Mouse (Mus musculus) midbrain, embryonic 10.5 days (tissue): ENCODE data around the gene Olfr694. TPM values are rescaled to one million over a fixed set of nuclear protein-coding genes. Genes with fewer than 3 reads are reported as not detected.

Experiments used
- DNase-seq: peaks from one replicate; pipeline ENCODE4 v3.0.0-alpha.2; 2017; ENCODE audit warnings: low spot score
- H3K27ac ChIP-seq: fragments of 300-500 bp; sonication (generic); replicated peaks from 2 replicates; pipeline ENCODE4 v1.5.1; 2016; ENCODE audit warnings: mild to moderate bottlenecking
- H3K27me3 ChIP-seq: fragments of 300-500 bp; sonication (generic); 2 replicates; pipeline ENCODE4 v1.6.1; 2016; ENCODE audit warnings: low read depth, mild to moderate bottlenecking; ENCODE audit not compliant: poor library complexity, severe bottlenecking
- H3K36me3 ChIP-seq: fragments of 300-500 bp; sonication (generic); 2 replicates; pipeline ENCODE4 v1.6.1; 2016; ENCODE audit warnings: mild to moderate bottlenecking, moderate library complexity
- H3K4me1 ChIP-seq: fragments of 300-500 bp; sonication (generic); 2 replicates; pipeline ENCODE4 v1.6.1; 2016
- H3K4me3 ChIP-seq: fragments of 300-500 bp; sonication (generic); 2 replicates; pipeline ENCODE4 v1.5.1; 2016; ENCODE audit warnings: mild to moderate bottlenecking, moderate library complexity
- H3K9me3 ChIP-seq: fragments of 300-500 bp; sonication (generic); replicated peaks from 2 replicates; pipeline ENCODE4 v1.6.1; 2016; ENCODE audit warnings: mild to moderate bottlenecking
- WGBS: fragments of 180-500 bp; shearing (Covaris S2); methylation state at CpG from one replicate; pipeline ENCODE4 v1.1.7; 2016; 5-methylcytosine and 5-hydroxymethylcytosine counted together
- polyA plus RNA-seq: library from polyadenylated mRNA; unstranded; fragments of >200 nt; fragmentation: Nextera tagmentation; extraction: Ambion mirVana; gene quantifications from 2 replicates; pipeline ENCODE4 v1.2.1, GENCODE M21; 2016

Olfr694 gene
- polyA plus RNA-seq, 1 experiment from 2014 or later, result not detected

GRCm38 (mm10) chr7:106645261-106645660 is 46.4 kb downstream of the Olfr694 start:
- WGBS, result 84% methylated on average over 1 of the region's 1 CpGs

GRCm38 (mm10) chr7:106644222-106644870 is 47.3 kb downstream of the Olfr694 start:
- no peaks in the 10 kb centered on the region for H3K9me3 ChIP-seq
- DNase-seq, result no peak
- H3K27me3 ChIP-seq, result no peaks in the 10 kb centered on the region
- H3K36me3 ChIP-seq, result no peaks in the 10 kb centered on the region
- no peak overlapping the region for H3K27ac ChIP-seq
- 78% methylated on average over 3 of the region's 3 CpGs for WGBS
- H3K4me3 ChIP-seq, result no peak overlapping the region
- H3K4me1 ChIP-seq, result no peaks in the 10 kb centered on the region

More at GRCm38 (mm10) chr7:106645261-106645660, 46.4 kb downstream of the Olfr694 start:
- Histone ChIP-seq H3K9me3 (no peaks in the 10 kb centered on the region), H3K27me3 (no peaks in the 10 kb centered on the region), H3K27ac (no peak overlapping the region), H3K4me1 (no peaks in the 10 kb centered on the region), H3K36me3 (no peaks in the 10 kb centered on the region), H3K4me3 (no peak overlapping the region)
- no peak for DNase-seq

DNA sequence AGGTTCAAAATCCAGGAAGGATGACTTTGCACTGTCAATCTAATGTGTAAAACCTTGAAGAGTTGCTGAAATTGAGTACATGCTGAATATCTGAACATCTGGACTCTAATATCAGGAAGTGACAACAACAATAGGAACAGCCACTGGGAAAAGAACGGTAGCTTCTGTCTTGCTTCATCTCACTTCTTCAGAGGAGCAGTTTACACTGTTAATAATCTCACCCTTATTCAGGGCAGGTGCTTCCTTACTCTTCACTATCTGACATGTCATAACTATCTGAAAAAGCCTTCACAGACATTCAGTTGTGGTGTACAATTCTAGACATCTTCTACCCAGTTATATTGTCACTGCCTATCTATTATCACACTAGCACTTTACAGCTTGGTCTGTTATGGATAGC is 50.8 kb downstream of the Olfr694 start:
- no peaks in the 10 kb centered on the region for H3K36me3 ChIP-seq
- no peaks in the 10 kb centered on the region for H3K9me3 ChIP-seq
- no peak overlapping the region for H3K27ac ChIP-seq
- H3K4me1 ChIP-seq, result no peaks in the 10 kb centered on the region
- 87% methylated on average over 1 of the region's 1 CpGs for WGBS
- H3K4me3 ChIP-seq, result no peak overlapping the region
- DNase-seq, result no peak
- no peaks in the 10 kb centered on the region for H3K27me3 ChIP-seq

DNA sequence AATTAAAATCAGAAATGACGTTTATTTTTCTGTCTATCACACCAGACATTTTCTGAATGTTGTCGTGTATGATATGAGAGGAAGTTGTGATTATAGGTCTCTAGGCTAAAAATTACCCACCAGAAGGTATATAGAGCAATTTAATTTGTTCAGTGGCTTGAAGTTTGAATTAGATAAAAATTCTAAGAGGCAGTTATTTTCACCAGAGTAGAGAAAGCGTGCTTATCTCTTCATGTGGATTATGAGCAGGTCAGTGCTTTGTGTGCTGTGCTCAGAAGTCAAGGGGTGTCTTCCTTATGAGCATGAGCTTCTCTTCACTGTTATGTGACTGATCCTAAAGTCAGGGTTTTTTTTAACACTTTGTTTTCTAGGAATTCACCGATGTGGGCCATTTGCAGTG is 56.1 kb downstream of the Olfr694 start:
- 88% methylated on average over 4 of the region's 4 CpGs for WGBS
- no peaks in the 10 kb centered on the region for H3K9me3 ChIP-seq

More for the DNA sequence above, 56.1 kb downstream of the Olfr694 start:
- Histone ChIP-seq H3K4me3 (no peak overlapping the region), H3K27ac (no peak overlapping the region), H3K27me3 (no peaks in the 10 kb centered on the region), H3K4me1 (no peaks in the 10 kb centered on the region), H3K36me3 (no peaks in the 10 kb centered on the region)
- no peak for DNase-seq

Other genes starting within 250 kb of the Olfr694 start
- not detected in 2 replicates for gene Olfr693, start 11.2 kb downstream of the Olfr694 start, polyA plus RNA-seq
- gene Olfr695, start 24.6 kb upstream of the Olfr694 start, polyA plus RNA-seq, result not detected in 2 replicates
- not detected in 2 replicates for gene Olfr697, start 50.6 kb upstream of the Olfr694 start, polyA plus RNA-seq
- not detected in 2 replicates for gene Olfr698, start 63.6 kb upstream of the Olfr694 start, polyA plus RNA-seq
- not detected in 2 replicates for gene Olfr699, start 101.4 kb upstream of the Olfr694 start, polyA plus RNA-seq
- gene Olfr700, start 117.0 kb upstream of the Olfr694 start, polyA plus RNA-seq, result not detected in 2 replicates
- not detected in 2 replicates for gene Olfr701, start 122.3 kb upstream of the Olfr694 start, polyA plus RNA-seq
- gene Olfr702, start 142.1 kb upstream of the Olfr694 start, polyA plus RNA-seq, result not detected in 2 replicates
- gene Olfr703, start 151.5 kb upstream of the Olfr694 start, polyA plus RNA-seq, result not detected in 2 replicates
- not detected in 2 replicates for gene Olfr704, start 171.4 kb upstream of the Olfr694 start, polyA plus RNA-seq
- not detected in 2 replicates for gene Olfr705, start 185.1 kb upstream of the Olfr694 start, polyA plus RNA-seq
- not detected in 2 replicates for gene Olfr706, start 196.3 kb upstream of the Olfr694 start, polyA plus RNA-seq
- not detected in 2 replicates for gene Olfr707, start 209.4 kb upstream of the Olfr694 start, polyA plus RNA-seq
- gene Olfr1532-ps1, start 216.2 kb upstream of the Olfr694 start, polyA plus RNA-seq, result not detected in 2 replicates
- gene Olfr709-ps1, start 240.4 kb upstream of the Olfr694 start, polyA plus RNA-seq, result not detected in 2 replicates